Mouse (Mus musculus) lung, postnatal 36 days (tissue): Measurements from ENCODE around the gene Cacna1f.

Experiments used
- DNase-seq: peaks from one replicate; pipeline ENCODE4 v3.0.0; 2022; ENCODE audit warnings: mixed read lengths

Cacna1f gene

GRCm38 (mm10) chrX:7678986-7679385 is 72.1 kb downstream of the Cacna1f start:
- DNase-seq, result no peak

DNA sequence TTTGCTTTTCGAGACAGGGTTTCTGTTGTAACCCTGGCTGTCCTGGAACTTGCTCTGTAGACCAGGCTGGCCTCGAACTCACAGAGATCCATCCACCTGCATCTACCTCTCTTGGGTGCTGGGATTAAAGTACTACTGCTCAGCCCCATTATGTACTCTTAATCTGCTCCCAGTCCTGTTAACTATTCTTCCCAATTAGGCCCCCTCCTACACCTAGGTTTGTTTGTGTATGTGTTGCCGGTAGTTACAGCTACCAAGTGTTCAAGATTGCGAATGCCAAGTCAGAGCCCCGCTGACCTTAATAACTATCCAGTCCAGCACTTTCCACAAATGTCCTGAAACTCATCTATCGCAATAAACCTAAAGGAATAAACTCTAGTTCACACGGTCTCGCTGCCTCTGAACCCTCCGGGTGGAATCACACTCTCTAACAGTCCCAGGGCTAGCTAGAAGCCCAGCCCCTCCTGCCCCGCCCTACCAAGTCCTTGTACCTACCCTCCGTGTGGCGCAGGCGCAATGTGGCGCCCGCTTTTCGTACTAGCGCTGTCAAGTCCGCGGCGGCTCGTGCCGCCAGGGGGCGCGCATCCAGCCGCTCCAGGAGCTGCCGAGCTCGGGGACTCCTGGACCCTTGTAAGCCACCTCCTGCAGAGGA is 72.6 kb downstream of the Cacna1f start:
- DNase-seq, result peak; percentile 95

DNA sequence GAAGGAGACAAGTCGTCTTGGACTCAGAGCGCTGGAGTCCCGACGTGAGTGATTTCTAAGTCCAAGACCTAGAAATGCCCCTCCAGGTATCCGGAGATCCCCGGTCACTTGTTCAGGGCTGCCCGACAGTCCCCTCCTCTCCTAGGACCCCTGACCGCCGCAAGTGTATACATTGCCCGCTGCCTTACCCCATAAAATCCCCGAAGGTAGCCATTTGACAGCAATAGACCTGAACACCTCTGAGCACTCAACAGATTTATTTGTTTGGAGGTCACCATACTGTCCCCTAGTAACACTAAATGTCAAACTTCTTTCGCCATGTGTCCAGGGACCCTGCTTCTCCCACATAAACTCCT is 73.2 kb downstream of the Cacna1f start:
- DNase-seq, result no peak

- peak; percentile 33 for DNase-seq
Observed at GRCm38 (mm10) chrX:7680864-7681263, 74.0 kb downstream of the Cacna1f start, which contains the start of gene Magix. Magix (minus strand) TSS chrX:7681251.
